Mouse (Mus musculus): ENCODE measurements at regions not wholly inside any gene's neighbourhood (a gene's known extent, or its start where the extent isn't known, plus 50 kb on each side); places are given as distances from the start of the nearest gene placed in this dataset.

- intact Hi-C loops (cut with DNase I), result no loop called here
- Histone ChIP-seq H3K9ac (ENCODE audit: low read depth, low read length) (no peak overlapping the region), H3K36me3 (ENCODE audit: control insufficient read depth, insufficient read depth, low read length) (no peaks in the 10 kb centered on the region), H3K79me2 (replicated peaks; ENCODE audit: control insufficient read depth, insufficient read depth, low read length) (no peaks in the 10 kb centered on the region), H3K4me1 (ENCODE audit: control insufficient read depth, insufficient read depth, low read length) (no peaks in the 10 kb centered on the region), H3K4me3 (no peak overlapping the region), H3K27me3 (ENCODE audit: control insufficient read depth, insufficient read depth, low read length) (no peaks in the 10 kb centered on the region), H3K27ac (no peak overlapping the region)
- no peak for DNase-seq
- no peak for TF ChIP-seq EP300 (IDR thresholded peaks at IDR 0.05; ENCODE audit: insufficient read depth, low read depth, low read length)
- TF ChIP-seq POLR2A (IDR thresholded peaks at IDR 0.05; ENCODE audit: insufficient read depth, low read depth, low read length), result no peak
- TF ChIP-seq CTCF (IDR thresholded peaks at IDR 0.05), result no peak
- WGBS, result 85% methylated on average over 5 of the region's 5 CpGs
Observed at GRCm38 (mm10) chr13:59917185-59917584, 94.2 kb upstream of the Tut7 start.

GRCm38 (mm10) chr13:59916166-59917044 is 93.5 kb upstream of the Tut7 start:
- no peaks in the 10 kb centered on the region for H3K36me3 ChIP-seq (ENCODE audit: control insufficient read depth, insufficient read depth, low read length)
- H3K9ac ChIP-seq (ENCODE audit: low read depth, low read length), result no peak overlapping the region
- H3K4me3 ChIP-seq, result no peak overlapping the region
- DNase-seq, result no peak
- WGBS, result 75% methylated on average over 22 of the region's 22 CpGs
- TF ChIP-seq CTCF (IDR thresholded peaks at IDR 0.05) (no peak), POLR2A (IDR thresholded peaks at IDR 0.05; ENCODE audit: insufficient read depth, low read depth, low read length) (no peak), EP300 (IDR thresholded peaks at IDR 0.05; ENCODE audit: insufficient read depth, low read depth, low read length) (no peak)
- no peak overlapping the region for H3K27ac ChIP-seq
- H3K27me3 ChIP-seq (ENCODE audit: control insufficient read depth, insufficient read depth, low read length), result no peaks in the 10 kb centered on the region
- H3K4me1 ChIP-seq (ENCODE audit: control insufficient read depth, insufficient read depth, low read length), result no peaks in the 10 kb centered on the region
- no peaks in the 10 kb centered on the region for H3K79me2 ChIP-seq (replicated peaks; ENCODE audit: control insufficient read depth, insufficient read depth, low read length)
- intact Hi-C loops (cut with DNase I), result no loop called here

GRCm38 (mm10) chr13:59915734-59916133 is 92.8 kb upstream of the Tut7 start:
- WGBS, result 77% methylated on average over 7 of the region's 7 CpGs
- no peak overlapping the region for H3K4me3 ChIP-seq
- no peak for DNase-seq
- H3K79me2 ChIP-seq (replicated peaks; ENCODE audit: control insufficient read depth, insufficient read depth, low read length), result no peaks in the 10 kb centered on the region
- no peaks in the 10 kb centered on the region for H3K27me3 ChIP-seq (ENCODE audit: control insufficient read depth, insufficient read depth, low read length)
- intact Hi-C loops (cut with DNase I), result no loop called here
- no peak overlapping the region for H3K9ac ChIP-seq (ENCODE audit: low read depth, low read length)
- H3K36me3 ChIP-seq (ENCODE audit: control insufficient read depth, insufficient read depth, low read length), result no peaks in the 10 kb centered on the region
- no peak overlapping the region for H3K27ac ChIP-seq
- TF ChIP-seq POLR2A (IDR thresholded peaks at IDR 0.05; ENCODE audit: insufficient read depth, low read depth, low read length) (no peak), CTCF (IDR thresholded peaks at IDR 0.05) (no peak), EP300 (IDR thresholded peaks at IDR 0.05; ENCODE audit: insufficient read depth, low read depth, low read length) (no peak)
- H3K4me1 ChIP-seq (ENCODE audit: control insufficient read depth, insufficient read depth, low read length), result no peaks in the 10 kb centered on the region

- H3K27ac ChIP-seq, result no peak overlapping the region
- intact Hi-C loops (cut with DNase I), result no loop called here
- no peaks in the 10 kb centered on the region for H3K27me3 ChIP-seq (ENCODE audit: control insufficient read depth, insufficient read depth, low read length)
- H3K4me1 ChIP-seq (ENCODE audit: control insufficient read depth, insufficient read depth, low read length), result no peaks in the 10 kb centered on the region
- H3K9ac ChIP-seq (ENCODE audit: low read depth, low read length), result no peak overlapping the region
- TF ChIP-seq EP300 (IDR thresholded peaks at IDR 0.05; ENCODE audit: insufficient read depth, low read depth, low read length), result no peak
- no peak for TF ChIP-seq CTCF (IDR thresholded peaks at IDR 0.05)
- TF ChIP-seq POLR2A (IDR thresholded peaks at IDR 0.05; ENCODE audit: insufficient read depth, low read depth, low read length), result no peak
- 44% methylated on average over 8 of the region's 8 CpGs for WGBS
- H3K36me3 ChIP-seq (ENCODE audit: control insufficient read depth, insufficient read depth, low read length), result no peaks in the 10 kb centered on the region
- DNase-seq, result no peak
- no peak overlapping the region for H3K4me3 ChIP-seq
- no peaks in the 10 kb centered on the region for H3K79me2 ChIP-seq (replicated peaks; ENCODE audit: control insufficient read depth, insufficient read depth, low read length)
Observed at GRCm38 (mm10) chr13:59910179-59911071, 87.5 kb upstream of the Tut7 start.

- intact Hi-C loops (cut with DNase I), result no loop called here
- H3K4me3 ChIP-seq, result no peak overlapping the region
- no peak overlapping the region for H3K27ac ChIP-seq
- DNase-seq, result no peak
- no peak overlapping the region for H3K9ac ChIP-seq (ENCODE audit: low read depth, low read length)
- no peaks in the 10 kb centered on the region for H3K79me2 ChIP-seq (replicated peaks; ENCODE audit: control insufficient read depth, insufficient read depth, low read length)
- H3K27me3 ChIP-seq (ENCODE audit: control insufficient read depth, insufficient read depth, low read length), result no peaks in the 10 kb centered on the region
- 69% methylated on average over 4 of the region's 4 CpGs for whole genome bisulfite sequencing
- TF ChIP-seq POLR2A (IDR thresholded peaks at IDR 0.05; ENCODE audit: insufficient read depth, low read depth, low read length) (no peak), CTCF (IDR thresholded peaks at IDR 0.05) (no peak), EP300 (IDR thresholded peaks at IDR 0.05; ENCODE audit: insufficient read depth, low read depth, low read length) (no peak)
- H3K4me1 ChIP-seq (ENCODE audit: control insufficient read depth, insufficient read depth, low read length), result no peaks in the 10 kb centered on the region
- no peaks in the 10 kb centered on the region for H3K36me3 ChIP-seq (ENCODE audit: control insufficient read depth, insufficient read depth, low read length)
Observed at GRCm38 (mm10) chr13:59909400-59909799, 86.5 kb upstream of the Tut7 start.

All from heart, adult 2 months (tissue).